Mouse (Mus musculus) stomach, postnatal 0 days (tissue): ENCODE measurements at regions not wholly inside any gene's neighbourhood (a gene's known extent, or its start where the extent isn't known, plus 50 kb on each side); places are given as distances from the start of the nearest gene placed in this dataset.

Experiments used
- ATAC-seq: fragments of 200-750 bp; cut with Nextera tagmentation; 2 replicates; pipeline ENCODE4 v1.8.0; 2017; ENCODE audit not compliant: low FRiP score, low TSS enrichment
- DNase-seq: peaks from one replicate; pipeline ENCODE4 v3.0.0-alpha.2; 2016; ENCODE audit warnings: low spot score
- H3K27ac ChIP-seq: fragments of 300-500 bp; sonication (generic); replicated peaks from 2 replicates; pipeline ENCODE4 v1.5.1; 2014; ENCODE audit warnings: mild to moderate bottlenecking, control low read depth
- H3K27me3 ChIP-seq: fragments of 300-500 bp; sonication (generic); 2 replicates; pipeline ENCODE4 v1.6.1; 2014; ENCODE audit warnings: low read length; ENCODE audit not compliant: control insufficient read depth, insufficient read depth
- H3K36me3 ChIP-seq: fragments of 300-500 bp; sonication (generic); 2 replicates; pipeline ENCODE4 v1.6.1; 2014; ENCODE audit warnings: low read length, mixed read lengths; ENCODE audit not compliant: control insufficient read depth, insufficient read depth
- H3K4me1 ChIP-seq: fragments of 300-500 bp; sonication (generic); replicated peaks from 2 replicates; pipeline ENCODE4 v1.6.1; 2014; ENCODE audit warnings: antibody characterized with exemption; ENCODE audit not compliant: control insufficient read depth, insufficient read depth
- H3K4me2 ChIP-seq: fragments of 300-500 bp; sonication (generic); replicated peaks from 2 replicates; pipeline ENCODE4 v1.6.1; 2014; ENCODE audit warnings: low read depth, mild to moderate bottlenecking, control low read depth, moderate library complexity
- H3K4me3 ChIP-seq: fragments of 300-500 bp; sonication (generic); 2 replicates; pipeline ENCODE4 v1.5.1; 2014; ENCODE audit warnings: low read depth, low read length, control low read depth
- H3K9ac ChIP-seq: fragments of 300-500 bp; sonication (generic); 2 replicates; pipeline ENCODE4 v1.6.1; 2014; ENCODE audit warnings: mild to moderate bottlenecking, low read length, control low read depth, mixed read lengths
- H3K9me3 ChIP-seq: fragments of 300-500 bp; sonication (generic); 2 replicates; pipeline ENCODE4 v1.6.1; 2016; ENCODE audit warnings: low read length; ENCODE audit not compliant: control insufficient read depth
- CTCF ChIP-seq: IDR thresholded peaks from 2 replicates; pipeline ENCODE4 v1.5.1; 2016; ENCODE audit warnings: antibody characterized with exemption, low read depth, mild to moderate bottlenecking, moderate library complexity
- EP300 ChIP-seq: optimal IDR thresholded peaks from 2 replicates; pipeline ENCODE3; 2016; ENCODE audit warnings: antibody characterized with exemption
- WGBS: fragments of 180-500 bp; shearing (Covaris S2); extraction: QIAGEN DNeasy Blood & Tissue Kit; methylation state at CpG from one replicate; pipeline ENCODE4 v1.1.7; 2014; 5-methylcytosine and 5-hydroxymethylcytosine counted together

DNA sequence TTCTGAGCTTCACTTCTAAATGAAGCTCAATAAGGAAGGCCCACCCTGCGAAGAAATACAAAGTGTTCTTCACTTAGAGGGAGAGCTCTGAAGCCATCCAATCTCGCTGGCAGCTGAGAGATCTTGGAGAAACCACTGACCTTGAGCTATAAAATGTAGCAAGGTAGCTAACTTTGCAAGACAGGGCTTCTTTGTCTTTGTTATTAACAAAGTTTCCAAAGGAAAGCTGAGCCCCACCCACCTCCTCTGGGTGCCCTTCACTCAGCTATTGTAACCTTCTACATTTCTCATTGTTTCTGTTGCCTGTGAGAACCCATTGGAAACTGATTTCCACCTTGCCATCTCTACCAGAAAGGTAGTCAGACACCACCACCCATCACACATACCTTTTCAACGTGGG lies 57.2 kb upstream of the Usp9x start:
- 65% methylated on average over 3 of the region's 3 CpGs for WGBS
- ATAC-seq = no peak
- no peak for DNase-seq
- no peak overlapping the region for H3K9ac ChIP-seq
- H3K27ac ChIP-seq = no peak overlapping the region
- no peaks in the 10 kb centered on the region for H3K4me1 ChIP-seq
- TF ChIP-seq EP300 (no peak), CTCF (no peak)
- no peaks in the 10 kb centered on the region for H3K36me3 ChIP-seq
- no peaks in the 10 kb centered on the region for H3K9me3 ChIP-seq
- H3K4me2 ChIP-seq = no peak overlapping the region
- no peak overlapping the region for H3K4me3 ChIP-seq
- H3K27me3 ChIP-seq = no peaks in the 10 kb centered on the region

DNA sequence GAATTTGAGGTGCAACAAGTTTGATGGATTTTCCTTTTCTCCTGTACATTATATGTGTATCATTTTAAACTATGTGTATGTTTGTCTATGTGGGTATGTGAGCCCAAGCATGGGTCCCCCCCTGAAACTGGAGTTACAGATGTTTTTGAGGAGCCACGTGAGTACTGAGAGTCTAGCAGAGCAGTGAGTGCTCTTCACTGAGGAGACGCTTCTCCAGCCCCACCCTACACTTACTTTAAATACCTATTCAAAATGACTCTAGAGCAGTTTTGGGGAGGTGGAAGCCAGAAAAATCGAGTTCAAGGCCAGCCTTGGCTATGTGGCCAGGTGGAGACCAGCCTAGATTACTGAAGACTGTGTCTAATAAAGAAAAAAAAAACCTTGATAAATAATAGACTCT lies 58.2 kb upstream of the Usp9x start:
- Histone ChIP-seq H3K4me1 (no peaks in the 10 kb centered on the region), H3K4me2 (no peak overlapping the region), H3K4me3 (no peak overlapping the region), H3K27ac (no peak overlapping the region), H3K36me3 (no peaks in the 10 kb centered on the region), H3K9me3 (no peaks in the 10 kb centered on the region), H3K9ac (no peak overlapping the region), H3K27me3 (no peaks in the 10 kb centered on the region)
- no peak for DNase-seq
- ATAC-seq = no peak
- WGBS = 68% methylated on average over 3 of the region's 3 CpGs
- TF ChIP-seq EP300 = no peak
- TF ChIP-seq CTCF = no peak

DNA sequence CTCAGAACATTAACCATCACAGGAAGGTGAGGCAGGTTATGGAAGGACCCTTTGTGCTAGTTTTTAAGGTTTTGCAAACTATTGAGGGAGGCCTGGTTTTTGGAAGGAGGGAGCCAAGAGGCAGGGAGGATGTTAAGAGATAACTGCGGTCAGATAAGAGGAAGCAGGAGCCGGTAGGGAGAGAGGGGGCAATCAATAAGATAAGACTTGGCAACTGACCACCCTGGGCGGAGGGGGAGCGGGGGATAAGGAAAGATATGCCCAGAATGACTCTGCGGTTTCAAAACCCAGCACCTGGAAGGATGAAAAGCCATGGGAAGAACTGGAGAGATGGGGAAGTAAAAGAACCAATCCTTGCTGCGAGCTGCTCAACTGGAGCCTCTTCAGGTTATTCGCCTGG lies 80.5 kb upstream of the Usp9x start:
- H3K4me3 ChIP-seq = no peak overlapping the region
- no peak overlapping the region for H3K4me2 ChIP-seq

DNA sequence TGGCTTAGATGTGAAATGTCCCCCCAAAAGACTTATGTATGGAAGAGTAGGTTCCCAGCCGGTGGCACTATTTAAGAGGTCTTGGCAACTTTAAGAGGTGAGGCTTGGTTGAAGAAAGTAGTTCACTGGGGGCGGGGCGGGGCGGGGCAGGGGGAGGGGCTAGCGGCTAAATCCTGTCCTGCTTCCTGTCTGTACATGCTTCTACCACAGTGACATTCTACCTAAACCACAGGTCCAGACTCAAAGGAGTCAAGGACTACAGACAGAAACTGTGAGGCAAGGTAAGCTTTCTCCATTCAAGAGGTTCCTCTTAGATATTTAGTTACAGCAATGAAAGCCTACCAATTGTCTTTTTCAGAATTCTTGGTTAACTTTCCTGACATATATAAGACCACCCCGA lies 93.6 kb upstream of the Usp9x start:
- no peaks in the 10 kb centered on the region for H3K36me3 ChIP-seq
- no peak for DNase-seq
- H3K4me3 ChIP-seq = no peak overlapping the region
- no peak overlapping the region for H3K27ac ChIP-seq
- H3K9me3 ChIP-seq = no peaks in the 10 kb centered on the region
- no peak overlapping the region for H3K4me2 ChIP-seq
- H3K4me1 ChIP-seq = no peaks in the 10 kb centered on the region
- WGBS = 63% methylated on average over 6 of the region's 6 CpGs
- no peak for TF ChIP-seq CTCF
- TF ChIP-seq EP300 = no peak
- no peaks in the 10 kb centered on the region for H3K27me3 ChIP-seq
- ATAC-seq = no peak
- no peak overlapping the region for H3K9ac ChIP-seq

More for the DNA sequence above, 80.5 kb upstream of the Usp9x start:
- ATAC-seq = no peak
- H3K36me3 ChIP-seq = no peaks in the 10 kb centered on the region
- H3K27me3 ChIP-seq = no peaks in the 10 kb centered on the region
- H3K9ac ChIP-seq = no peak overlapping the region
- H3K27ac ChIP-seq = no peak overlapping the region
- 53% methylated on average over 7 of the region's 7 CpGs for WGBS
- DNase-seq = no peak
- H3K9me3 ChIP-seq = no peaks in the 10 kb centered on the region
- TF ChIP-seq CTCF (no peak), EP300 (no peak)
- H3K4me1 ChIP-seq = no peaks in the 10 kb centered on the region

DNA sequence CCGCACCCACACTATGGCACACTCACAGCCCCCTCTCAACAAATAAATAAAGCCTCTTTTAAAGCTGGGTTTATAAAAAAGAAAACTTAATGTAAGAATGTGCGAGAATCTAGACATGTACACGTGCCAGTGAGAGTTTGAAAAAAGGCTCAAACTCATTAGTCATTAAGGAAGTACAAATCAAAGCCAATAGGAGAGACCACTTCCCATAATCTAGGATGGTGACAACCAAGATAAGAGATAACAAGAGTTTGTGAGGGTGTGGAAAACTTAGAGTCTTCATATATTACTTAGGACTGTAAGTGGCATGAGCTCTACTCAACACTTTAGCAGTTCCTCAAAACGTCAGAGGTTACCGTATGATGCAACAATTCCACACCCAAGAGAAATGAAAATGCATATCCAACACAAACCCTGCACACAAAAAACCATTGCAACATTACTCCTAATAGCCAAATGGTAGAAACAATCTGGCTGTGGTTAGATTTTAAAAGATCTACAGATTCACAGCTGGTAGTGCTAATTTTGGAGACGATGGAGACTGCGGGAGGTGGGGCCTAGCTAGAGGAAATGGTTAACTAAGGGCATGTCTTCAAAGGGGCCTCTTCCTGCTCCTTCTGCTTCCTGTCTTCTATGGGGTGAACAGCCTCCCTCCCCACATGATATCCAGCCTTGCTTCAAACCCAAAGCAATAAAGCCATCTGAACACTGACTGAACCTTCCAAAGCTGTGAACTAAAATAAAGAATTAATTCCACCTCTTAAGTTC lies 102.1 kb upstream of the Usp9x start:
- no peaks in the 10 kb centered on the region for H3K4me1 ChIP-seq
- H3K4me3 ChIP-seq = no peak overlapping the region
- no peaks in the 10 kb centered on the region for H3K9me3 ChIP-seq
- WGBS = 83% methylated on average over 7 of the region's 7 CpGs
- H3K27me3 ChIP-seq = no peaks in the 10 kb centered on the region
- no peak for TF ChIP-seq EP300
- no peak for TF ChIP-seq CTCF
- H3K27ac ChIP-seq = no peak overlapping the region
- DNase-seq (no peak), ATAC-seq (no peak)
- no peaks in the 10 kb centered on the region for H3K36me3 ChIP-seq
- no peak overlapping the region for H3K4me2 ChIP-seq
- no peak overlapping the region for H3K9ac ChIP-seq

DNA sequence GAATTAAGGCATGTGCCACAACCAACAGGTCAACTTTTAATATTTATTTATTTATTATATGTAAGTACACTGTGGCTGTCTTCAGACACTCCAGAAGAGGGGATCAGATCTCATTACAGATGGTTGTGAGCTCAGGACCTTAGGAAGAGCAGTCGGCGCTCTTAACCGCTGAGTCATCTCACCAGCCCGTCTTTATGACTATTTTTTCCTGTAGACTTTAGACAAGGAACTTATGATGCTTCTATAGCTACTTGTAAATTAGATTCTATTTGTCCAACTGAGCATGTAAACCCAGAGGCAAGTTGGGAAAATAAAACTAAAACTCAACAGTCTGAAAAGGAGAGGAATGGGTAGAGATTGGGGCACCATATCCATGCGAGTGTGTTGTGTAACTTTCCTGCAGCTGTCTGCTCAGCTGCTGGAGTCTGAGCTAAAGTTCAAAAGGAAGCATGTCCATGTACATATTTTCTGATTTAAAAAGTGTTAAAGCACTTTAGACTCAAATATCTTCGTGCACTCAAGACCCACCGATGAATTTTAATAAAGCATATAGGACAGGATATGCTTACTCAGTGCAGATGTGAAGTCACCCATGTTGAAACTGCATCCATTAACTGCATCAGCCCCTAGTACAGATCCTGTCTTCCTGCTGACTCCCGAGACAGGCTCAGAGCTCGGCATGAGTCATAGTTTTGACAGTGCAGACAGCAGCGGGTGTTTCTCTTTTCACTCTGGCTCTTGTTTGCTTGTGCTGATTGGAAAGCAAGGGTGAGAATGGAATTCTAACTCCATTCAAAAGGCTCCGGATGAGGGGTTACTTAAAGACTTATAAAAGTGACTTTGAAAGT lies 111.6 kb upstream of the Usp9x start:
- H3K27ac ChIP-seq = 0 out of 2 replicates have a peak overlapping the region, but pooled peaks have one; percentile 8
- no peaks in the 10 kb centered on the region for H3K27me3 ChIP-seq
- WGBS = 51% methylated on average over 11 of the region's 11 CpGs
- no peak overlapping the region for H3K4me3 ChIP-seq
- H3K4me2 ChIP-seq = no peak overlapping the region
- no peaks in the 10 kb centered on the region for H3K36me3 ChIP-seq
- H3K9ac ChIP-seq = no peak overlapping the region
- DNase-seq (peak; percentile 15), ATAC-seq (peak; percentile 79; the same call in 1 of the 2 replicates)
- no peaks in the 10 kb centered on the region for H3K4me1 ChIP-seq
- no peaks in the 10 kb centered on the region for H3K9me3 ChIP-seq
- TF ChIP-seq EP300 (no peak), CTCF (no peak)
